Mouse (Mus musculus) small intestine, adult 2 months (tissue): ENCODE data around the gene Appbp2.

Experiments
- CTCF ChIP-seq: fragments of 200-500 bp; IDR thresholded peaks from 2 replicates; pipeline ENCODE4 v1.5.1; 2012; ENCODE audit warnings: low read depth, mild to moderate bottlenecking, control low read depth, inconsistent platforms, low read length, moderate library complexity, mixed read lengths; ENCODE audit not compliant: insufficient replicate concordance, insufficient read length; ENCODE audit errors: extremely low read depth
- POLR2A ChIP-seq: fragments of 200-500 bp; IDR thresholded peaks from 2 replicates; pipeline ENCODE4 v1.6.1; 2012; ENCODE audit warnings: low read depth, mild to moderate bottlenecking, control low read depth, inconsistent platforms, low read length, moderate library complexity

- no peak for TF ChIP-seq CTCF
- TF ChIP-seq POLR2A: no peak
Measured at GRCm38 (mm10) chr11:85152256-85152930, 82.5 kb downstream of the Appbp2 start.
